Mouse (Mus musculus) gastrocnemius, postnatal 10 days (tissue): ENCODE data around the gene Gm9837. TPM values are rescaled to one million over a fixed set of nuclear protein-coding genes. Genes with fewer than 3 reads are reported as not detected.

Experiments
- DNase-seq: peaks from one replicate; pipeline ENCODE4 v3.0.0; 2021; ENCODE audit warnings: mixed read lengths
- total RNA-seq, 2 experiments: library from RNA; stranded (reverse); gene quantifications; 2 replicates each; pipeline ENCODE4 v1.2.3; 2021

Gene Gm9837
- total RNA-seq, 2 experiments from 2014 or later = not detected

DNA sequence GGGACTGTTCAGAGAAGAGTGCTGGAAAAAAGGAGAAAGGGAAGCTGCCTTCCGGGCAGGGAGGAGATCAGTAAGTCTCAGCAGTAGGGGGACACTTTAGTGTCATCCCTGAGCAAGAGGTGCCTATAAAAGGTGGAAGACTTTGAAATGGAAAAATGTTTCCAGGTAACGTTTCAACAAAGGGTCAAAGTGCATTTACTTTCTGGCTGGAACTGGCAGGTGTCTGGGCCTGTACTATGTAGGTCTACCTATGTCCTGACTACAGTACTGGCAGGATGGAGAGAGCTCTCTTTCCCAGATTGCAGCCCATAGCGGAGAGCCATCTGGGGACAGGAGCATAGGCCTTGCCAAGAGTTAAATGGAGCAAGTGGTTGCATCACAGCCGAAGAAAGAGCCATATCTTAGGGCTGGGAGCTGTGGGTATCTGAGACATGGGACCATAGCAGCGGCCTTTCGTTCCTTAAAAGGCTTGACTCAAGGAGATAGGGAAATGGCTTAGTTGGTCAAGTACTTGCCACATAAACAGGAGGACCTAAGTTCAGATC, 44.5 kb downstream of the Gm9837 start:
- DNase-seq = no peak

DNA sequence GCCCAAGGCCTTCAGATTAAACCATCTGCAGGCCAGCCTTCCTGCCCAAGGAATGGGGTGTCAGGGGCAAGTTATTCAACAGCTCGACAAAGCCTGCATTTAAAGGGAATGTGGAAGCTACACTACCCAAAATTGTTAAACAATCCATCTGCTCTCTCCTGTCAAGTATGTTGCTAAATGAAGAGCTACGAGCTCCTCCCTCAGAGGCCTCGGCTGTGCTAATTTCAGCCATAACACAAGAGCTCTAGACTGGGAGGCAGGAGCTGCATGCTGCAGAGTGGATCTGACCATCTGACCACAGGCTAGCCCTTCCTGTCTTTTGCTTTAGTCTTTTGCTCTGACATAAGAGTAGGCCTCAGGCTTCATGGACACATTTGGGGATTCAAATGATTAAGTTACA, 45.0 kb downstream of the Gm9837 start:
- DNase-seq = no peak

DNA sequence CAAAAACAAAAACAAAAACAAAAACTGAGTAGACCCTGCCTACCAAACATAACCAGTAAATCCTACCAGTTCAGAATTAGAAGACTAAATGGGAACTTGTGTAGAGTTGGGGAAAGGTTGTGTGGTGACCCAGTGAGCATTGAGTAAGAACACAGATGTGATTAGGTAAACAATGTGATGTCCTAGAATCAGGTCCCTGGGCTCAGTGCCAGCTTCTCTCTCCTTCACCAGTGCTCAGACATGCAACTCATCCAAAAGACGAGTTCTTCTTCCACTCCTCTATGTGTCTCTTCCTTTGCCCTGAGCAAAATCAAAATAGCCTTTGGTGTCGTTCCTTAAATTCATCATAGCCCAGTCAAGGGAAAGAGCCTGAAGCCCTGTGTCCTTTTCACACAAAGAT, 45.5 kb downstream of the Gm9837 start:
- no peak for DNase-seq

DNA sequence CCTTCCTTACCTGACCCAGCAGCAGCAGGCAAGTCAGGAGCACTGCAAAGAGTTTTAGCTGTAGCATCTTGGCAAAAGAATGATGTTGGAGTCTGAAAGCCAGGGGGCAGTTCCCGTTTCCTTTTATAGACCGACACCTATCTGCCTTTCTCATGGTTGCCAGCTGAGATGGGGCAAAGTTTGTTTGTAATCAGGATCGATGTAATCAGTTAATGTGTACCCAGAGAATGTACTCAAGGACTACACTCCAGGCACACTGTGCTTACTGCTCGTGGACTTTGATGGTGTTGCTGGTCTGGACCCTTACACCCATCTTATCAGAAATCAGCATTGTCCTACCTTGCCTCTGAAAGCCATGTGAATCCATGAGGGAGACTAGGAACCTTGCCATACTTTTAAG, 47.2 kb downstream of the Gm9837 start, which contains the start of gene Leap2:
Gene Leap2, minus strand, starts transcription at position 135 of the 400 bp plus-strand sequence.
- DNase-seq = no peak

Other genes starting within 250 kb of the Gm9837 start
- 100 to 1,000 TPM; 115 to 122 TPM for gene Hspa4, start 170.0 kb downstream of the Gm9837 start, total RNA-seq
- gene Zcchc10, start 145.8 kb downstream of the Gm9837 start, total RNA-seq = 1 to 10 TPM; 9.4 to 10.0 TPM
- 100 to 1,000 TPM; 114 to 129 TPM for gene Aff4, start 119.6 kb downstream of the Gm9837 start, total RNA-seq
- gene Leap2, start 47.3 kb downstream of the Gm9837 start, total RNA-seq = not detected
- 100 to 1,000 TPM; 882 to 991 TPM for gene Uqcrq, start 39.6 kb downstream of the Gm9837 start, total RNA-seq
- gene Gdf9, start 39.5 kb downstream of the Gm9837 start, total RNA-seq = under 1 TPM; 0.81 to 0.87 TPM
- gene Gm10447, start 13.4 kb downstream of the Gm9837 start, total RNA-seq = not detected
- under 1 TPM; 0.45 to 0.54 TPM for gene Shroom1, start 13.3 kb downstream of the Gm9837 start, total RNA-seq
- not detected for gene Gm9945, start 9.7 kb upstream of the Gm9837 start, total RNA-seq
- under 1 TPM; 0.23 to 0.27 TPM for gene Sowaha, start 9.8 kb upstream of the Gm9837 start, total RNA-seq
- 10 to 100 TPM; 40.5 to 49.4 TPM for gene Sept8, start 48.8 kb upstream of the Gm9837 start, total RNA-seq
- gene Kif3a, start 96.9 kb upstream of the Gm9837 start, total RNA-seq = 10 to 100 TPM in 1 of 2 experiments, 1 to 10 TPM in 1; 9.4 to 11.1 TPM
- gene Il4, start 148.2 kb upstream of the Gm9837 start, total RNA-seq = not detected
- not detected for gene Il13, start 164.2 kb upstream of the Gm9837 start, total RNA-seq
- 10 to 100 TPM in 1 of 2 experiments, 1 to 10 TPM in 1; 7.9 to 10.1 TPM for gene Rad50, start 236.8 kb upstream of the Gm9837 start, total RNA-seq